Mouse (Mus musculus) midbrain, embryonic 10.5 days (tissue): ENCODE results near the gene Fam198b. TPM values are rescaled to one million over a fixed set of nuclear protein-coding genes. Genes with fewer than 3 reads are reported as not detected.

Experiments used
- DNase-seq: peaks from one replicate; pipeline ENCODE4 v3.0.0-alpha.2; 2017; ENCODE audit warnings: low spot score
- H3K27ac ChIP-seq: fragments of 300-500 bp; sonication (generic); replicated peaks from 2 replicates; pipeline ENCODE4 v1.5.1; 2016; ENCODE audit warnings: mild to moderate bottlenecking
- H3K27me3 ChIP-seq: fragments of 300-500 bp; sonication (generic); 2 replicates; pipeline ENCODE4 v1.6.1; 2016; ENCODE audit warnings: low read depth, mild to moderate bottlenecking; ENCODE audit not compliant: poor library complexity, severe bottlenecking
- H3K36me3 ChIP-seq: fragments of 300-500 bp; sonication (generic); 2 replicates; pipeline ENCODE4 v1.6.1; 2016; ENCODE audit warnings: mild to moderate bottlenecking, moderate library complexity
- H3K4me1 ChIP-seq: fragments of 300-500 bp; sonication (generic); 2 replicates; pipeline ENCODE4 v1.6.1; 2016
- H3K4me3 ChIP-seq: fragments of 300-500 bp; sonication (generic); 2 replicates; pipeline ENCODE4 v1.5.1; 2016; ENCODE audit warnings: mild to moderate bottlenecking, moderate library complexity
- H3K9me3 ChIP-seq: fragments of 300-500 bp; sonication (generic); replicated peaks from 2 replicates; pipeline ENCODE4 v1.6.1; 2016; ENCODE audit warnings: mild to moderate bottlenecking
- WGBS: fragments of 180-500 bp; shearing (Covaris S2); methylation state at CpG from one replicate; pipeline ENCODE4 v1.1.7; 2016; 5-methylcytosine and 5-hydroxymethylcytosine counted together
- polyA plus RNA-seq: library from polyadenylated mRNA; unstranded; fragments of >200 nt; fragmentation: Nextera tagmentation; extraction: Ambion mirVana; gene quantifications from 2 replicates; pipeline ENCODE4 v1.2.1, GENCODE M21; 2016

Fam198b gene
- 2.0 and 2.7 TPM in 2 replicates for polyA plus RNA-seq

GRCm38 (mm10) chr3:79884305-79884704, at the start of gene Fam198b:
Fam198b (plus strand) TSS chr3:79884533.
- H3K9me3 ChIP-seq: no peaks in the 10 kb centered on the region
- no peak within 1 kb of the TSS for H3K27ac ChIP-seq
- no peak for DNase-seq
- WGBS: 59% methylated on average over 5 of the region's 5 CpGs
- no peaks in the 10 kb centered on the region for H3K36me3 ChIP-seq
- H3K4me3 ChIP-seq: no peak within 1 kb of the TSS
- H3K27me3 ChIP-seq: no peaks in the 10 kb centered on the region
- H3K4me1 ChIP-seq: peaks cover 15% of the 10 kb centered on the region

- DNase-seq: no peak
- Histone ChIP-seq H3K9me3 (no peaks in the 10 kb centered on the region), H3K4me3 (no peak overlapping the region), H3K4me1 (0 out of 2 replicates have a peak, but pooled peaks cover 6% of the 10 kb centered on the region), H3K27ac (no peak overlapping the region), H3K27me3 (peaks cover 4% of the 10 kb centered on the region; the same call in 1 of the 2 replicates), H3K36me3 (no peaks in the 10 kb centered on the region)
- 56% methylated on average over 6 of the region's 6 CpGs for WGBS
Measured at GRCm38 (mm10) chr3:79838751-79839150, 45.6 kb upstream of the Fam198b start.

GRCm38 (mm10) chr3:79841475-79841874, 42.9 kb upstream of the Fam198b start:
- no peak for DNase-seq
- 0 out of 2 replicates have a peak, but pooled peaks cover 6% of the 10 kb centered on the region for H3K4me1 ChIP-seq
- H3K27ac ChIP-seq: no peak overlapping the region
- peak overlapping the region; percentile 53; the same call in 1 of the 2 replicates for H3K4me3 ChIP-seq
- WGBS: 87% methylated on average over 6 of the region's 6 CpGs
- no peaks in the 10 kb centered on the region for H3K9me3 ChIP-seq
- H3K36me3 ChIP-seq: no peaks in the 10 kb centered on the region
- H3K27me3 ChIP-seq: peaks cover 17% of the 10 kb centered on the region

GRCm38 (mm10) chr3:79842165-79842564, 42.2 kb upstream of the Fam198b start:
- DNase-seq: peak; percentile 58
- H3K4me3 ChIP-seq: peak overlapping the region; percentile 53
- peaks cover 17% of the 10 kb centered on the region for H3K27me3 ChIP-seq
- no peaks in the 10 kb centered on the region for H3K9me3 ChIP-seq
- H3K27ac ChIP-seq: peak overlapping the region; percentile 64
- 0 out of 2 replicates have a peak, but pooled peaks cover 6% of the 10 kb centered on the region for H3K4me1 ChIP-seq
- 11% methylated on average over 12 of the region's 12 CpGs for WGBS
- H3K36me3 ChIP-seq: no peaks in the 10 kb centered on the region

- H3K27ac ChIP-seq: peak overlapping the region; percentile 64
- peak overlapping the region; percentile 53 for H3K4me3 ChIP-seq
- peaks cover 17% of the 10 kb centered on the region for H3K27me3 ChIP-seq
- 0 out of 2 replicates have a peak, but pooled peaks cover 6% of the 10 kb centered on the region for H3K4me1 ChIP-seq
- DNase-seq: peak; percentile 72
- H3K9me3 ChIP-seq: no peaks in the 10 kb centered on the region
- no peaks in the 10 kb centered on the region for H3K36me3 ChIP-seq
- WGBS: 1% methylated on average over 19 of the region's 19 CpGs
Measured at GRCm38 (mm10) chr3:79842616-79843016, 41.7 kb upstream of the Fam198b start.

- Histone ChIP-seq H3K36me3 (no peaks in the 10 kb centered on the region), H3K9me3 (no peaks in the 10 kb centered on the region), H3K27me3 (peaks cover 17% of the 10 kb centered on the region), H3K27ac (no peak overlapping the region), H3K4me1 (0 out of 2 replicates have a peak, but pooled peaks cover 6% of the 10 kb centered on the region), H3K4me3 (no peak overlapping the region)
- WGBS: 90% methylated on average over 9 of the region's 9 CpGs
- DNase-seq: no peak
Measured at GRCm38 (mm10) chr3:79843999-79844398, 40.3 kb upstream of the Fam198b start.

- H3K4me3 ChIP-seq: no peak overlapping the region
- no peak overlapping the region for H3K27ac ChIP-seq
- peaks cover 27% of the 10 kb centered on the region for H3K27me3 ChIP-seq
- no peak for DNase-seq
- 85% methylated on average over 5 of the region's 5 CpGs for WGBS
- no peaks in the 10 kb centered on the region for H3K36me3 ChIP-seq
- H3K9me3 ChIP-seq: no peaks in the 10 kb centered on the region
- H3K4me1 ChIP-seq: 0 out of 2 replicates have a peak, but pooled peaks cover 6% of the 10 kb centered on the region
Measured at GRCm38 (mm10) chr3:79846633-79847032, 37.7 kb upstream of the Fam198b start.

- H3K27ac ChIP-seq: no peak overlapping the region
- peaks cover 27% of the 10 kb centered on the region for H3K27me3 ChIP-seq
- no peaks in the 10 kb centered on the region for H3K36me3 ChIP-seq
- 46% methylated on average over 4 of the region's 4 CpGs for WGBS
- H3K4me3 ChIP-seq: no peak overlapping the region
- H3K4me1 ChIP-seq: peaks cover 10% of the 10 kb centered on the region
- H3K9me3 ChIP-seq: no peaks in the 10 kb centered on the region
- DNase-seq: no peak
Measured at GRCm38 (mm10) chr3:79848841-79849240, 35.5 kb upstream of the Fam198b start.

- 84% methylated on average over 2 of the region's 2 CpGs for WGBS
- Histone ChIP-seq H3K9me3 (no peaks in the 10 kb centered on the region), H3K4me3 (no peak overlapping the region), H3K4me1 (peaks cover 10% of the 10 kb centered on the region), H3K36me3 (no peaks in the 10 kb centered on the region), H3K27me3 (peaks cover 22% of the 10 kb centered on the region), H3K27ac (no peak overlapping the region)
- DNase-seq: no peak
Measured at GRCm38 (mm10) chr3:79849621-79850020, 34.7 kb upstream of the Fam198b start.

- no peak overlapping the region for H3K27ac ChIP-seq
- H3K9me3 ChIP-seq: no peaks in the 10 kb centered on the region
- WGBS: 31% methylated on average over 6 of the region's 6 CpGs
- no peaks in the 10 kb centered on the region for H3K36me3 ChIP-seq
- DNase-seq: no peak
- peaks cover 10% of the 10 kb centered on the region for H3K4me1 ChIP-seq
- H3K27me3 ChIP-seq: peaks cover 23% of the 10 kb centered on the region
- no peak overlapping the region for H3K4me3 ChIP-seq
Measured at GRCm38 (mm10) chr3:79850656-79851055, 33.7 kb upstream of the Fam198b start.

- H3K4me3 ChIP-seq: no peak overlapping the region
- no peaks in the 10 kb centered on the region for H3K36me3 ChIP-seq
- peaks cover 10% of the 10 kb centered on the region for H3K4me1 ChIP-seq
- H3K27me3 ChIP-seq: peaks cover 25% of the 10 kb centered on the region
- WGBS: 72% methylated on average over 3 of the region's 3 CpGs
- no peak overlapping the region for H3K27ac ChIP-seq
- no peaks in the 10 kb centered on the region for H3K9me3 ChIP-seq
- no peak for DNase-seq
Measured at GRCm38 (mm10) chr3:79852108-79852507, 32.2 kb upstream of the Fam198b start.

- peaks cover 10% of the 10 kb centered on the region for H3K4me1 ChIP-seq
- peaks cover 25% of the 10 kb centered on the region for H3K27me3 ChIP-seq
- no peak within 1 kb of the TSS for H3K4me3 ChIP-seq
- peak; percentile 52 for DNase-seq
- H3K27ac ChIP-seq: no peak within 1 kb of the TSS
- H3K9me3 ChIP-seq: no peaks in the 10 kb centered on the region
- WGBS: 28% methylated on average over 8 of the region's 8 CpGs
- H3K36me3 ChIP-seq: no peaks in the 10 kb centered on the region
Measured at GRCm38 (mm10) chr3:79852654-79853166, 31.6 kb upstream of the Fam198b start, which contains the start of gene Tmem144. Tmem144 (minus strand) TSS chr3:79852773.

- Histone ChIP-seq H3K36me3 (no peaks in the 10 kb centered on the region), H3K9me3 (no peaks in the 10 kb centered on the region), H3K27ac (no peak overlapping the region), H3K4me1 (peaks cover 3% of the 10 kb centered on the region), H3K4me3 (no peak overlapping the region), H3K27me3 (peaks cover 9% of the 10 kb centered on the region)
- DNase-seq: no peak
- 84% methylated on average over 5 of the region's 5 CpGs for WGBS
Measured at GRCm38 (mm10) chr3:79857780-79858179, 26.6 kb upstream of the Fam198b start.
